13 mouse cellular contexts compared by ENCODE assay signal in the genomic region with DNA sequence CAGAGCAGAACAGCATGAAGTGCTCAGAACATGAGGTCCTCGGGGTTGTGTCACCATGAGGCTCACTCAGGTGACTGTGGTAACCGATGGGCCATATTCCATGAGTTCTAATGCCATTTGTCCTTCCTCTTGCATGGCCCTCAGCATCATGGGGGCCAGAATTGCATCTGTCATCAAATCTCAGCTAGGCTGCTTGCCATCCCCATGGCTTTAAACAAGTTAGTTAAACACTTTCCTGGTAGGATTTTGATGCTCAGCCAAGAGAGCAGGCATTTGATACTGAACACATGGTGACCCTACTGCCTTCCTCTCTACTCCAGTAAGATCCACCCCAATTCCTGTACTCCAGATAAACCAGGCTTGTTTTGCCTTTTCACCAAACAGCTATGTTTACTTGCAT.
"Had no signal": no experiment of that assay in that cellular context is flagged by ENCODE, and none has a peak within 500 bp of the region (broad histone marks: within the 10 kb centered on the region; RNA-seq: fewer than 3 reads in every experiment).

No protein-coding gene starts in this region.

- H3K36me3 ChIP-seq: kidney, embryonic 15.5 days; limb, embryonic 13.5 days; liver, embryonic 15.5 days; neural tube, embryonic 12.5 days had no signal

- H3K4me1 ChIP-seq: kidney, embryonic 15.5 days; limb, embryonic 13.5 days; liver, embryonic 15.5 days; neural tube, embryonic 12.5 days had no signal

- H3K27ac ChIP-seq: kidney, embryonic 15.5 days; limb, embryonic 13.5 days; liver, embryonic 15.5 days; neural tube, embryonic 12.5 days; stomach, postnatal 0 days had no signal

- DNase-seq: kidney, adult 2 months; kidney, postnatal 25 days; layer of hippocampus, adult 9-11 months; layer of hippocampus, postnatal 36 days; lung, adult 2 months; lung, postnatal 14 days; midbrain, embryonic 14.5 days; thymus, postnatal 14 days had no signal

- H3K4me3 ChIP-seq: kidney, embryonic 15.5 days; limb, embryonic 13.5 days; liver, embryonic 15.5 days; neural tube, embryonic 12.5 days had no signal

- H3K27me3 ChIP-seq: kidney, embryonic 15.5 days; limb, embryonic 13.5 days; liver, embryonic 15.5 days; neural tube, embryonic 12.5 days had no signal
